Mouse (Mus musculus) heart, embryonic 11.5 days (tissue): Measurements from ENCODE around the gene Clock. TPM values are rescaled to one million over a fixed set of nuclear protein-coding genes. Genes with fewer than 3 reads are reported as not detected.

Experiments
- ATAC-seq: fragments of 200-750 bp; cut with Nextera tagmentation; replicated peaks from 2 replicates; pipeline ENCODE4 v1.8.0; 2017; ENCODE audit warnings: moderate library complexity; ENCODE audit not compliant: insufficient number of reproducible peaks, low FRiP score, low TSS enrichment
- H3K27ac ChIP-seq: fragments of 300-500 bp; sonication (generic); 2 replicates; pipeline ENCODE4 v1.5.1; 2014; ENCODE audit warnings: mild to moderate bottlenecking, low read depth, low read length
- H3K27me3 ChIP-seq: fragments of 300-500 bp; sonication (generic); 2 replicates; pipeline ENCODE4 v1.6.1; 2014; ENCODE audit warnings: mild to moderate bottlenecking, low read length, mixed read lengths; ENCODE audit not compliant: control insufficient read depth, insufficient read depth
- H3K36me3 ChIP-seq: fragments of 300-500 bp; sonication (generic); 2 replicates; pipeline ENCODE4 v1.6.1; 2014; ENCODE audit warnings: mild to moderate bottlenecking, low read length, moderate library complexity, mixed read lengths; ENCODE audit not compliant: control insufficient read depth, insufficient read depth
- H3K4me1 ChIP-seq: fragments of 300-500 bp; sonication (generic); 2 replicates; pipeline ENCODE4 v1.6.1; 2014; ENCODE audit warnings: low read length; ENCODE audit not compliant: control insufficient read depth, insufficient read depth
- H3K4me2 ChIP-seq: fragments of 300-500 bp; sonication (generic); 2 replicates; pipeline ENCODE4 v1.6.1; 2014; ENCODE audit warnings: mild to moderate bottlenecking, moderate library complexity
- H3K4me3 ChIP-seq: fragments of 300-500 bp; sonication (generic); 2 replicates; pipeline ENCODE4 v1.5.1; 2014; ENCODE audit warnings: low read depth, low read length
- H3K9ac ChIP-seq: fragments of 300-500 bp; sonication (generic); 2 replicates; pipeline ENCODE4 v1.6.1; 2014; ENCODE audit warnings: mild to moderate bottlenecking, low read depth, low read length, moderate library complexity
- H3K9me3 ChIP-seq: fragments of 300-500 bp; sonication (generic); replicated peaks from 2 replicates; pipeline ENCODE4 v1.6.1; 2016; ENCODE audit warnings: low read length; ENCODE audit not compliant: control insufficient read depth
- WGBS: fragments of 180-500 bp; shearing (Covaris S2); extraction: QIAGEN DNeasy Blood & Tissue Kit; methylation state at CpG from one replicate; pipeline ENCODE4 v1.1.7; 2014; ENCODE audit not compliant: insufficient replicate concordance; 5-methylcytosine and 5-hydroxymethylcytosine counted together
- polyA plus RNA-seq: library from polyadenylated mRNA; unstranded; fragments of >200 nt; fragmentation: Nextera tagmentation; extraction: Ambion mirVana; gene quantifications from 2 replicates; pipeline ENCODE4 v1.2.1, GENCODE M21; 2014

The Clock gene
- polyA plus RNA-seq, 1 experiment from 2014 or later: 12.1 TPM

DNA sequence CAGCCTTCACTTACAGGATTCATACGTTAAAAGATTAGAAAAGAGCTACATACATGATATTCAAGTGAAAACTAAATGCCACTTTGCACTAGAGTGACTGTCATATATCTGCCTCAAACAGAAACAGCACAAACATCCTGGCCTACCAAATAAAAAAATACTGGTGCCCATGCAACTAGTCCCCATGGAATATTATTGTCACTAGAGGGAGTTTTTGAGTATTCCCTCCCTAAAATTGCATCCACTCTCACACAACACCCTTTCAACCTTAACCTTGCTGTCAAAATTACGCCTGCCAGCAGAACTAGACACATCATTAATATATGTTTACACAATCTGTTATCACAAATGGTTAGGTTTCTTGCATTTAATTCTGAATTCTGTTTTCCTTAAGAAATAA is 2.6 kb downstream of the Clock start:
- WGBS: 87% methylated on average over 2 of the region's 2 CpGs
- no peaks in the 10 kb centered on the region for H3K36me3 ChIP-seq
- H3K27me3 ChIP-seq: no peaks in the 10 kb centered on the region
- ATAC-seq: no peak
- no peaks in the 10 kb centered on the region for H3K9me3 ChIP-seq
- no peak overlapping the region for H3K9ac ChIP-seq
- H3K4me1 ChIP-seq: peaks cover 4% of the 10 kb centered on the region; the same call in 1 of the 2 replicates
- no peak overlapping the region for H3K27ac ChIP-seq
- H3K4me2 ChIP-seq: no peak overlapping the region
- H3K4me3 ChIP-seq: no peak overlapping the region

DNA sequence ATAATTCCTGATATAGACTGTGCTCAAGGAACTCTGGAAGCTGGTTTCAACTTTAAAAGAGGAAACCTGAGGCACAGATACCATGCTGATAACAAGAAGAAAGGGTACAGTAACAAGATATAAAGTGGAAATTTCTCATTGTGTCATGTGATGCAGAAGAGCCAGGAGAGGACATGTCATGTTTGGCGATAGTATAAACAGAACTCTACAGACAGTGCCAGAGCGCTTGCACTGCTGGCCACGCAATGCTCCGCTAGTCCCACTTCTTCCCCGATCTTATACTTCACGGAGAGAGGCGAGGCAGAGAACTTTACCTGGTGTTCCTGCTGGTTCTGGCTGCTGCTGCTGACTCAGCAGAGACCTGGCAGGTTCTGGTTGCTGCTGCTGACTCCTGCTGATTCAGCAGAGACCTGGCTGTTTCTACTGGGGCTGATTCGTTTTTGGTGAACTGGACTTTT is 15.3 kb downstream of the Clock start:
- Histone ChIP-seq H3K9me3 (no peaks in the 10 kb centered on the region), H3K4me3 (no peak overlapping the region), H3K36me3 (no peaks in the 10 kb centered on the region), H3K27ac (no peak overlapping the region), H3K4me2 (no peak overlapping the region), H3K4me1 (no peaks in the 10 kb centered on the region), H3K27me3 (no peaks in the 10 kb centered on the region), H3K9ac (no peak overlapping the region)
- WGBS: 80% methylated on average over 8 of the region's 8 CpGs
- ATAC-seq: no peak

GRCm38 (mm10) chr5:76288256-76288655 is 16.3 kb downstream of the Clock start:
- no peak for ATAC-seq
- Histone ChIP-seq H3K9ac (no peak overlapping the region), H3K27ac (no peak overlapping the region), H3K9me3 (no peaks in the 10 kb centered on the region), H3K4me2 (no peak overlapping the region), H3K4me1 (no peaks in the 10 kb centered on the region), H3K36me3 (no peaks in the 10 kb centered on the region), H3K4me3 (no peak overlapping the region), H3K27me3 (no peaks in the 10 kb centered on the region)
- 94% methylated on average over 3 of the region's 3 CpGs for WGBS

DNA sequence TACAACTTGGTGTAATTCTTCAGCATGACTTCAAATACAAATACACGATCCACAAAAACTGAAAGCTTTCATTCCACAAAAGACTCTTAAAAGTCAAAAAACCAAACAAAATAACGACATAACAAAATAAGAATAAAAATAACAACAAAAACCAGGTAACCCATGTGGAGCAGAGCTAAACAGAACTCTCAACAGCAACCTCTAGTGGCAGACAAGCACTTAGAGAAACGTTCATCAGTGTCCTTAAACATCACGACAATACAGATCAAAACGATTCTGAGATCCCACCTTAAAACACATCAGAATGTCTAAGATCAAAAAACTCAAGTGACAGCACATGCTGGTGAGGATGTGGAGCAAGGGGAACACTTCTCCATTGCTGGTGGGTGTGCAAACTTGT is 17.5 kb downstream of the Clock start:
- Histone ChIP-seq H3K4me1 (no peaks in the 10 kb centered on the region), H3K27me3 (no peaks in the 10 kb centered on the region), H3K36me3 (no peaks in the 10 kb centered on the region), H3K4me2 (no peak overlapping the region), H3K9me3 (no peaks in the 10 kb centered on the region), H3K9ac (no peak overlapping the region), H3K4me3 (no peak overlapping the region), H3K27ac (no peak overlapping the region)
- ATAC-seq: no peak
- WGBS: 71% methylated on average over 5 of the region's 5 CpGs

GRCm38 (mm10) chr5:76285699-76286098 is 18.9 kb downstream of the Clock start:
- Histone ChIP-seq H3K27me3 (no peaks in the 10 kb centered on the region), H3K4me3 (no peak overlapping the region), H3K4me2 (no peak overlapping the region), H3K27ac (no peak overlapping the region), H3K4me1 (no peaks in the 10 kb centered on the region), H3K9ac (no peak overlapping the region), H3K36me3 (no peaks in the 10 kb centered on the region), H3K9me3 (no peaks in the 10 kb centered on the region)
- 71% methylated on average over 4 of the region's 4 CpGs for WGBS
- no peak for ATAC-seq

DNA sequence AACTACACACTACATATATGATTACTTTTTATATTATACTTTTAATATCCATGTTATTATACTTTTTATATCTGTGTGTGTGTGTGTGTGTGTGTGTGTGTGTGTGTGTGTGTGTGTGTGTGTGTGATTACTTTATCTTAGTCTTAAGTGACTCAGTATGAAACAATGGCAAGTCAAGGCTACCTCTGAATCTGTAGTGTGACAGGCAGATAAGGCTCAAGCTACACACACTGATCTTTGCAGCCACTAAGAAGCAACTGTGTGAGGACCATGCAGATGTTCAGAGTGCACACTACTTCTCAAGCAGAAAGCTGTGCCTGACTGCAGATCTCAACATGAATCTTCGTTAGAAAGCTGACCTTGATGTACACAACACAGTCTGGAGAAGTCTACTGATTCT is 20.7 kb downstream of the Clock start:
- no peak for ATAC-seq
- H3K9me3 ChIP-seq: no peaks in the 10 kb centered on the region
- no peak overlapping the region for H3K9ac ChIP-seq
- no peak overlapping the region for H3K4me3 ChIP-seq
- no peaks in the 10 kb centered on the region for H3K36me3 ChIP-seq
- no peaks in the 10 kb centered on the region for H3K4me1 ChIP-seq
- H3K4me2 ChIP-seq: no peak overlapping the region
- WGBS: 69% methylated on average over 1 of the region's 1 CpGs
- no peak overlapping the region for H3K27ac ChIP-seq
- no peaks in the 10 kb centered on the region for H3K27me3 ChIP-seq

DNA sequence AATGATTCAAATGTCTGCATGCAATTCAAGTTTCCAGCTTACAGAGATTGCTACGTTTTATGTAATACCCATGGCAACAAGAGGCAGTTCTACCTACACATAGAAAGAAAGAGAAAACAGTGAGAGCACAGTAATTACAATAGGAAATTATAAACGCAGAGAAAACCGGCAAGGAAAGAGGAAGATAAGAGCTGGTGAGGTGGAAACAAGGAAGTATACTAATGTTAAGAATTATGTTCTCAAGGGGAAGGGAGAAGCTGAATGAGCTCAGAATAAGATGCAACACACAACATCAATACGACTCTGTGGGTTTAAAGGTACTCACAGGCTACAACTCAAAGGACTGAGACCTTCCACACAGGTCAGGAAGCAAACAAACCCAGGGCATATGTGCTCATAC is 29.6 kb downstream of the Clock start:
- no peak overlapping the region for H3K4me2 ChIP-seq
- WGBS: 83% methylated on average over 4 of the region's 4 CpGs
- no peak overlapping the region for H3K9ac ChIP-seq
- H3K4me1 ChIP-seq: no peaks in the 10 kb centered on the region
- no peaks in the 10 kb centered on the region for H3K9me3 ChIP-seq
- no peak overlapping the region for H3K27ac ChIP-seq
- H3K36me3 ChIP-seq: no peaks in the 10 kb centered on the region
- no peak overlapping the region for H3K4me3 ChIP-seq
- ATAC-seq: no peak
- no peaks in the 10 kb centered on the region for H3K27me3 ChIP-seq

GRCm38 (mm10) chr5:76250948-76251347 is 53.6 kb downstream of the Clock start:
- Histone ChIP-seq H3K9me3 (no peaks in the 10 kb centered on the region), H3K4me1 (no peaks in the 10 kb centered on the region), H3K9ac (no peak overlapping the region), H3K27me3 (no peaks in the 10 kb centered on the region), H3K4me2 (no peak overlapping the region), H3K4me3 (no peak overlapping the region), H3K36me3 (peaks cover 3% of the 10 kb centered on the region; the same call in 1 of the 2 replicates), H3K27ac (no peak overlapping the region)
- ATAC-seq: no peak
- WGBS: 88% methylated on average over 3 of the region's 3 CpGs

DNA sequence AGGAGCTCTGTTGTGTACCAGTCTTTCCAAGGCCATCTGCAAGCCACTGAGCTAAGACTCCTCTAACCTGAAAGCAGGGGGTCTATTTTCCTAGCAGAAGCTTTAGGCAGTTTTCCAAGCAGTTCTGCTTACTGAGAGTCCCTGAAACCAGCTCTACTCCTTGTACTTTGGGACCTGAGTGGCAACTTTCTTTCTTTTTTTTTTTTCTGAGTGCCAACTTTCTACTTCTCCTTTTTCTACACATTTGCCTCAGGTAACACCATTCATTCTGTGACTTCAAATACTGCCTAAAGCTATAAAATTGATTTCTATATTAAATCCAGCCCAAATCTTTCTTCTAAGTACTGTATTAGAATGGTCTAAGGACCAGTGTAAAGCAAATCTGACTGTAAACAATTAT is 58.1 kb downstream of the Clock start:
- no peaks in the 10 kb centered on the region for H3K27me3 ChIP-seq
- no peaks in the 10 kb centered on the region for H3K4me1 ChIP-seq
- H3K4me2 ChIP-seq: no peak overlapping the region
- no peak overlapping the region for H3K4me3 ChIP-seq
- no peaks in the 10 kb centered on the region for H3K9me3 ChIP-seq
- no peak for ATAC-seq
- no peak overlapping the region for H3K27ac ChIP-seq
- H3K36me3 ChIP-seq: peaks cover 3% of the 10 kb centered on the region; the same call in 1 of the 2 replicates
- H3K9ac ChIP-seq: no peak overlapping the region
